Mouse (Mus musculus) testis, adult 2 months (tissue): ENCODE measurements around the gene Son. TPM values are rescaled to one million over a fixed set of nuclear protein-coding genes. Genes with fewer than 3 reads are reported as not detected.

Source experiments
- H3K27ac ChIP-seq: fragments of 200-500 bp; 2 replicates; pipeline ENCODE4 v1.5.1; 2012; ENCODE audit warnings: low read depth, low read length; ENCODE audit not compliant: control insufficient read depth, insufficient read depth
- H3K27me3 ChIP-seq: fragments of 200-500 bp; 2 replicates; pipeline ENCODE4 v1.6.1; 2012; ENCODE audit warnings: mild to moderate bottlenecking, low read length, moderate library complexity; ENCODE audit not compliant: control insufficient read depth, insufficient read depth
- H3K36me3 ChIP-seq: fragments of 200-500 bp; 2 replicates; pipeline ENCODE4 v1.6.1; 2012; ENCODE audit warnings: mild to moderate bottlenecking, low read length; ENCODE audit not compliant: control insufficient read depth, insufficient read depth
- H3K4me1 ChIP-seq: fragments of 200-500 bp; 2 replicates; pipeline ENCODE4 v1.6.1; 2012; ENCODE audit warnings: low read length; ENCODE audit not compliant: control insufficient read depth, insufficient read depth
- H3K4me3 ChIP-seq: fragments of 200-500 bp; 2 replicates; pipeline ENCODE4 v1.5.1; 2012; ENCODE audit warnings: low read depth, mild to moderate bottlenecking, low read length, moderate library complexity, mixed read lengths; ENCODE audit not compliant: control insufficient read depth
- CTCF ChIP-seq: fragments of 200-500 bp; IDR thresholded peaks from 2 replicates; pipeline ENCODE4 v1.5.1; 2012; ENCODE audit warnings: low read depth, mild to moderate bottlenecking, inconsistent platforms, low read length, moderate library complexity; ENCODE audit not compliant: control insufficient read depth, insufficient read depth, insufficient replicate concordance
- POLR2A ChIP-seq: fragments of 200-500 bp; IDR thresholded peaks from 2 replicates; pipeline ENCODE4 v1.6.1; 2012; ENCODE audit warnings: low read depth, mild to moderate bottlenecking, inconsistent platforms, low read length, moderate library complexity; ENCODE audit not compliant: control insufficient read depth
- polyA plus RNA-seq: library from polyadenylated mRNA; depleted of rRNA; stranded (reverse); fragments of >200 nt; gene quantifications from 2 replicates; pipeline ENCODE4 v1.2.3, GENCODE M21; 2012

The Son gene
- polyA plus RNA-seq, 1 experiment, result 114 TPM

DNA sequence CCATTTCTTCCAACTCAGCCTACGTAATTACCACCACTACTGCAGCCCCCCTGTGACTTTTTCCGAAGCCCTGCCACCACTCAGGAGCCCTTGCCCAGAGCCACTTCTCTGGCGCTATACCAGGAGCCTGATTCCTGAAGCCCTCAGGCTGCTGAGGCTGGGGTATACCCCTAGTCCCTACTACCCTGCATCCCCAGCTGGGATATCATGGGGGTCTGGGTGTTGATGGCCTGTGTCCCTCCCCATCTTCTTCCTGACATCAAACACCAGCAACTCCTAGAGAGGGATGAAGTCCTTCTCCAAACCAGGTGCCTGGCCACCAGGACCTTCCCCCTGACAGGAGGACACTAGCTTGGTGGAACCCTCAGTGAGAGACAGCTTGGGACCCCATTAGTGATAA is 4.9 kb downstream of the Son start:
- Histone ChIP-seq H3K36me3 (peaks cover 7% of the 10 kb centered on the region), H3K27me3 (no peaks in the 10 kb centered on the region), H3K4me1 (peaks cover 5% of the 10 kb centered on the region), H3K27ac (no peak overlapping the region), H3K4me3 (no peak overlapping the region)
- no peak for TF ChIP-seq CTCF
- TF ChIP-seq POLR2A, result no peak

DNA sequence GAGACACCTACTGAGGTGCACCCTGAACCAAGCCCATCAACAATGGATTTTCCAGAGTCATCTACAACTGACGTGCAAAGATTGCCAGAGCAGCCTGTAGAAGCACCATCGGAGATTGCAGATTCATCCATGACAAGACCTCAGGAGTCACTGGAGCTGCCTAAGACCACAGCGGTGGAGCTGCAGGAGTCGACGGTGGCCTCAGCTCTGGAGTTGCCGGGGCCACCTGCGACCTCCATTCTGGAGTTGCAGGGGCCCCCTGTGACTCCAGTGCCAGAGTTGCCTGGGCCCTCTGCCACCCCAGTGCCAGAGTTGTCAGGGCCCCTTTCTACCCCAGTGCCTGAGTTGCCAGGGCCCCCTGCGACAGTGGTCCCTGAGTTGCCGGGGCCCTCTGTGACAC is 8.0 kb downstream of the Son start:
- TF ChIP-seq CTCF, result no peak
- TF ChIP-seq POLR2A, result no peak
- Histone ChIP-seq H3K4me3 (peak overlapping the region; percentile 69), H3K27ac (peak overlapping the region; percentile 37; the same call in 1 of the 2 replicates), H3K27me3 (no peaks in the 10 kb centered on the region), H3K4me1 (peaks cover 2% of the 10 kb centered on the region), H3K36me3 (peaks cover 19% of the 10 kb centered on the region)

DNA sequence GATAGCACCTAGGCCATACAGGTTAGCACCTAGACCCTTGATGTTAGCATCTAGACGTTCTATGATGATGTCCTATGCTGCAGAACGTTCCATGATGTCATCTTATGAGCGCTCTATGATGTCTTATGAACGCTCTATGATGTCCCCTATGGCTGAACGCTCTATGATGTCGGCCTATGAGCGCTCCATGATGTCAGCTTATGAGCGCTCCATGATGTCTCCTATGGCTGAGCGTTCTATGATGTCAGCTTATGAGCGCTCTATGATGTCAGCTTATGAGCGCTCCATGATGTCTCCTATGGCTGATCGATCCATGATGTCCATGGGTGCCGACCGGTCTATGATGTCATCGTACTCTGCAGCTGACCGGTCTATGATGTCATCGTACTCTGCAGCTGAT is 10.0 kb downstream of the Son start:
- TF ChIP-seq CTCF, result no peak
- no peak for TF ChIP-seq POLR2A
- Histone ChIP-seq H3K4me3 (peak overlapping the region; percentile 84), H3K4me1 (no peaks in the 10 kb centered on the region), H3K27me3 (no peaks in the 10 kb centered on the region), H3K36me3 (peaks cover 21% of the 10 kb centered on the region), H3K27ac (peak overlapping the region; percentile 71)

DNA sequence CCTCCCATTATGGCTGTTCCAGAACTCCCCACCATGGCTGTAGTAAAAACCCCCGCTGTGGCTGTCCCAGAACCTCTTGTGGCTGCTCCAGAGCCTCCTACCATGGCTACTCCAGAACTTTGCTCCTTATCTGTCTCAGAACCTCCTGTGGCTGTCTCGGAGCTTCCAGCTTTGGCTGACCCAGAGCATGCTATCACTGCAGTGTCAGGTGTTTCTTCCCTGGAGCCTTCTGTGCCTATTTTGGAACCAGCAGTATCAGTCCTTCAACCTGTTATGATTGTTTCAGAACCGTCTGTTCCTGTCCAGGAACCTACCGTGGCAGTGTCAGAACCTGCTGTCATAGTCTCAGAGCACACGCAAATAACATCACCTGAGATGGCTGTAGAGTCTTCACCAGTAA is 11.2 kb downstream of the Son start:
- Histone ChIP-seq H3K4me1 (no peaks in the 10 kb centered on the region), H3K27ac (peak overlapping the region; percentile 36), H3K36me3 (peaks cover 23% of the 10 kb centered on the region), H3K4me3 (peak overlapping the region; percentile 84), H3K27me3 (no peaks in the 10 kb centered on the region)
- TF ChIP-seq CTCF (no peak), POLR2A (no peak)

DNA sequence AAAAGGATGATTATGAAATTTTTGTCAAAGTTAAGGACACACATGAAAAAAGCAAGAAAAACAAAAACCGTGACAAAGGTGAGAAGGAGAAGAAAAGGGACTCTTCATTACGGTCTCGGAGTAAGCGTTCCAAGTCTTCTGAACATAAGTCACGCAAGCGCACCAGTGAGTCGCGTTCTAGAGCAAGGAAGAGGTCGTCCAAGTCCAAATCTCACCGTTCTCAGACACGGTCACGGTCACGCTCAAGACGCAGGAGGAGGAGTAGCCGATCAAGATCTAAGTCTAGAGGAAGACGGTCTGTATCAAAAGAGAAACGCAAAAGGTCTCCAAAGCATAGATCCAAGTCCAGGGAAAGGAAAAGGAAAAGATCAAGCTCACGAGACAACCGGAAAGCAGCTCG is 12.5 kb downstream of the Son start:
- H3K27me3 ChIP-seq, result no peaks in the 10 kb centered on the region
- H3K36me3 ChIP-seq, result peaks cover 23% of the 10 kb centered on the region
- no peak overlapping the region for H3K27ac ChIP-seq
- TF ChIP-seq CTCF (no peak), POLR2A (no peak)
- H3K4me3 ChIP-seq, result peak overlapping the region; percentile 84
- H3K4me1 ChIP-seq, result no peaks in the 10 kb centered on the region

DNA sequence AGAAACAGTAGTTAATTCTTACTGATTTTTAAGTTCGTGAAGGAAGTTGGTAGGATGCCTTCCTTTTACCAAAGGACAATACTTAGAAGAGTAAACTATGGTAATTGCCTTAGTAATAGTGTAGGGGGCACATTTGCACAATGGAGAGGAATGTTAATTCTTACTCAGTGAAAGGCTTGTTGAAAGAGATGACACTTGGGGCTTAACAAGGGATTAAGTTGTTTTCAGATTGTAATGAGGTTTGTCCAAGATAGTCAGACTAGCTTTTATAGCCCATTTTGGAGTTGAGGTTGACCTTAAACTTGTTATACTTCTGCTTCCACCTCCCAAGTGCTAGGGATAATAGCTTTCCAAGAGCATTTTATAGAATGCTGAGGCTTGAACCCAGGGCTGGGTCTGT is 14.1 kb downstream of the Son start:
- no peaks in the 10 kb centered on the region for H3K27me3 ChIP-seq
- peaks cover 22% of the 10 kb centered on the region for H3K36me3 ChIP-seq
- H3K4me3 ChIP-seq, result no peak overlapping the region
- no peak overlapping the region for H3K27ac ChIP-seq
- no peaks in the 10 kb centered on the region for H3K4me1 ChIP-seq
- TF ChIP-seq CTCF (no peak), POLR2A (no peak)

DNA sequence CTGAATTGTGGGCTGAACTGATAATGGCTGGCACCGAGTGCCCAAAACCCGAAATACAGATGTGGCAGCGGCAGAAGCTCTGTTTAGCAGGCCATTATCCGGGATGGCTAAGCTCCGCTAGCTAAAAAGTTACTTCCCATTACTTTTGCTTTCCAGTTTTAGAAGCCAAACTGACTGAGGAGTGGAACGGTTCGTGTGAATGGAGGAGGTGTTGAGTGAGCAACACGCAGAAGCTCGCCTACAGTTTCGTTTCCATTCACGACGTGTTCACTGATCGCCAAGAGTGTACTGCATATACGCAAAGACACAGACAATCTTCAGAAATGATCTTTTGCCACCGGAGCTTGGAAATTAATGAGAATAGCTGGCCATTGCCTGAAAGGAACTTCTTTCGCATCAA is 15.0 kb downstream of the Son start:
- Histone ChIP-seq H3K27ac (no peak overlapping the region), H3K27me3 (no peaks in the 10 kb centered on the region), H3K36me3 (peaks cover 21% of the 10 kb centered on the region), H3K4me3 (no peak overlapping the region), H3K4me1 (no peaks in the 10 kb centered on the region)
- TF ChIP-seq POLR2A (no peak), CTCF (no peak)

DNA sequence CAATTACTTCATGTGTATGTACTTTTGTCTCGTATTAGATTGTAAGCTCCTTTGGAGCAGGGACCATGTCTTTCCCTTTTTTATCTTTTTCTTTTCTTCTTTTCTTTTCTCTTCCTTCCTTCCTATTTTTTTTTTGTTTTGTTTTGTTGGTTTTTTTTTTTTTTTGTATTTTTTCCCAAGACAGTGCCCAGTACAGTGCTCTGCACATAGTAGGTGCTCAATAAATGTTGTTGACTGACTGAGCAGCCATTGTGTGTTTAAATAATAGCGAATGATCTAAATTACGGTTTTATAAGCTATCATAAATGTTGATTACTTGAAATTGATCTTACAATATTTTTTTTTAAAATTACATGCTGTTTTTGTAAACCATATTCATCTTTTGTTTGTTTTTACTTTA is 16.5 kb downstream of the Son start:
- no peak overlapping the region for H3K4me3 ChIP-seq
- H3K27me3 ChIP-seq, result no peaks in the 10 kb centered on the region
- no peaks in the 10 kb centered on the region for H3K4me1 ChIP-seq
- TF ChIP-seq CTCF (no peak), POLR2A (no peak)
- H3K27ac ChIP-seq, result no peak overlapping the region
- peaks cover 12% of the 10 kb centered on the region for H3K36me3 ChIP-seq
